Mouse (Mus musculus): ENCODE measurements around the gene Nccrp1.

Nccrp1 gene

GRCm38 (mm10) chr7:28547154-28547553 is at the start of gene Nccrp1:
TSS of gene Nccrp1 (minus strand) at chr7:28547254.
- no peak for DNase-seq (ENCODE audit: low spot score in 2 of 2)

GRCm38 (mm10) chr7:28595751-28596435 is 48.8 kb upstream of the Nccrp1 start:
- DNase-seq (ENCODE audit: low spot score in 2 of 2) = no peak

GRCm38 (mm10) chr7:28593206-28594111 is 46.4 kb upstream of the Nccrp1 start:
- DNase-seq (ENCODE audit: low spot score in 2 of 2) = peak in 1 of 2 experiments; percentile 36

GRCm38 (mm10) chr7:28591862-28592261 is 44.8 kb upstream of the Nccrp1 start:
- no peak for DNase-seq (ENCODE audit: low spot score in 2 of 2)

GRCm38 (mm10) chr7:28587644-28588043 is 40.6 kb upstream of the Nccrp1 start:
- DNase-seq (ENCODE audit: low spot score in 2 of 2) = no peak

GRCm38 (mm10) chr7:28586663-28587411 is 39.8 kb upstream of the Nccrp1 start:
- DNase-seq (ENCODE audit: low spot score in 2 of 2) = no peak

- no peak for DNase-seq (ENCODE audit: low spot score in 2 of 2)
Measured at GRCm38 (mm10) chr7:28585001-28585400, 37.9 kb upstream of the Nccrp1 start.

GRCm38 (mm10) chr7:28584468-28584867 is 37.4 kb upstream of the Nccrp1 start:
- no peak for DNase-seq (ENCODE audit: low spot score in 2 of 2)

GRCm38 (mm10) chr7:28583570-28584344 is 36.7 kb upstream of the Nccrp1 start:
- no peak for DNase-seq (ENCODE audit: low spot score in 2 of 2)

- DNase-seq (ENCODE audit: low spot score in 2 of 2) = no peak
Measured at GRCm38 (mm10) chr7:28582841-28583240, 35.8 kb upstream of the Nccrp1 start.

GRCm38 (mm10) chr7:28581721-28582120 is 34.7 kb upstream of the Nccrp1 start:
- no peak for DNase-seq (ENCODE audit: low spot score in 2 of 2)

GRCm38 (mm10) chr7:28579826-28580225 is 32.8 kb upstream of the Nccrp1 start:
- DNase-seq (ENCODE audit: low spot score in 2 of 2) = no peak

- DNase-seq (ENCODE audit: low spot score in 2 of 2) = no peak
Measured at GRCm38 (mm10) chr7:28578543-28579053, 31.5 kb upstream of the Nccrp1 start.

- no peak for DNase-seq (ENCODE audit: low spot score in 2 of 2)
Measured at GRCm38 (mm10) chr7:28577826-28578542, 30.9 kb upstream of the Nccrp1 start.

- no peak for DNase-seq (ENCODE audit: low spot score in 2 of 2)
Measured at GRCm38 (mm10) chr7:28576271-28576914, 29.3 kb upstream of the Nccrp1 start.

GRCm38 (mm10) chr7:28575597-28575996 is 28.5 kb upstream of the Nccrp1 start:
- no peak for DNase-seq (ENCODE audit: low spot score in 2 of 2)

- no peak for DNase-seq (ENCODE audit: low spot score in 2 of 2)
Measured at GRCm38 (mm10) chr7:28573236-28573635, 26.2 kb upstream of the Nccrp1 start.

GRCm38 (mm10) chr7:28572689-28573088 is 25.6 kb upstream of the Nccrp1 start:
- no peak for DNase-seq (ENCODE audit: low spot score in 2 of 2)

GRCm38 (mm10) chr7:28570982-28571682 is 24.1 kb upstream of the Nccrp1 start:
- DNase-seq (ENCODE audit: low spot score in 2 of 2) = no peak

All from spleen, postnatal 14 days (tissue).